Mouse (Mus musculus) bone marrow macrophage, adult 2 months (primary cell): ENCODE measurements around the gene Obox6. TPM values are rescaled to one million over a fixed set of nuclear protein-coding genes. Genes with fewer than 3 reads are reported as not detected.

Source experiments
- H3K27ac ChIP-seq: 2 replicates; pipeline ENCODE4 v1.5.1; 2012; ENCODE audit warnings: low read depth, low read length; ENCODE audit not compliant: insufficient read depth
- H3K4me1 ChIP-seq: 2 replicates; pipeline ENCODE4 v1.6.1; 2012; ENCODE audit warnings: low read length; ENCODE audit not compliant: control insufficient read depth, insufficient read depth
- H3K4me3 ChIP-seq: 2 replicates; pipeline ENCODE4 v1.5.1; 2012; ENCODE audit warnings: mild to moderate bottlenecking, low read length, moderate library complexity; ENCODE audit not compliant: insufficient read depth
- CTCF ChIP-seq: IDR thresholded peaks from 2 replicates; pipeline ENCODE4 v1.5.1; 2012; ENCODE audit warnings: low read depth, mild to moderate bottlenecking, low read length, moderate library complexity
- POLR2A ChIP-seq: IDR thresholded peaks from 2 replicates; pipeline ENCODE4 v1.6.1; 2012; ENCODE audit warnings: mild to moderate bottlenecking, low read depth, low read length, borderline replicate concordance
- polyA plus RNA-seq: library from polyadenylated mRNA; stranded (reverse); fragments of >200 nt; gene quantifications from 2 replicates; pipeline ENCODE4 v1.2.4, GENCODE M21; 2012; ENCODE audit not compliant: missing spikeins, insufficient read depth, insufficient read length

The Obox6 gene
- polyA plus RNA-seq: not detected in 2 replicates

DNA sequence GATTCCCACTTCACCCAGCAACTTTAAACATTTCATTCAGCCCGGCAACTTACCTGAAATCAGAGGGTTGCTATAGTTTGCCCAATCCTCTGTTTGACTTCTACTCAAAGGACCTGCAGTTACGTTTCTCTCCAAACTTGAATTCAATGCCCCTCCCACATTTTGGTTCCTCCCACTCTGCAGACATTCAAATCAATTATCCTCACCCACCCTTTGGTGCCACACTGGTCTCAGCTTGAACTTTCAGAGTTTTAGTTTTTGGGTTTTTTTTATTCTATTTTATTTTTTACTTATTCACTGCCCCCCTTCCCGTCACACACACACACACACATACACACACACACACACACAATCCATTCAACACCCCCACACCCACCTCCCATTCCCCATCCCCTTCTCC, at the start of gene Obox6:
Gene Obox6 (minus strand): TSS at position 101 of the 400 bp plus-strand sequence.
- TF ChIP-seq CTCF (no peak), POLR2A (no peak)
- Histone ChIP-seq H3K4me1 (no peaks in the 10 kb centered on the region), H3K27ac (no peak within 1 kb of the TSS), H3K4me3 (no peak within 1 kb of the TSS)

DNA sequence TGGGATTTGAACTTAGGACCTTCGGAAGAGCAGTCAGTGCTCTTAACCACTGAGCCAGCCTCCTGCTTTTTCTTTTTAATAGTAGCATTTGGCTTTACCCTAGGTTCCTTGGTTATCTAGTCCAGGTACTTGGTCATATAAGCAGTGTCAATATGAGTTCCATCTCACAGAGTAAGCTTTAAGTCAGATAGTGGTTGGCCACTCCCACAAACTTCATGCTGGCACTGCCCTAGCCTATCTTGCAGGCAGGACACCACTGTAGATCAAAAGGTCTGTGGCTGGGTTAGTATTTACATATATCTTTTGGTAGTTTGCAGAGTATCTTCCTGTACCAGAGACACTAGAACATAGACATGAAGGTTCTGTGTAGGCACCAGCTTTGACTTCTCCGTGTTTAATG, 44.6 kb upstream of the Obox6 start:
- TF ChIP-seq POLR2A: no peak
- TF ChIP-seq CTCF: no peak
- Histone ChIP-seq H3K4me3 (no peak overlapping the region), H3K4me1 (no peaks in the 10 kb centered on the region), H3K27ac (no peak overlapping the region)

- Histone ChIP-seq H3K27ac (no peak within 1 kb of the TSS), H3K4me1 (no peaks in the 10 kb centered on the region), H3K4me3 (no peak within 1 kb of the TSS)
- no peak for TF ChIP-seq POLR2A
- no peak for TF ChIP-seq CTCF
Observed at GRCm38 (mm10) chr7:15882317-15882716, 42.8 kb upstream of the Obox6 start, which contains the start of gene Crxos. Crxos (plus strand) TSS chr7:15882617.

- Histone ChIP-seq H3K27ac (no peak overlapping the region), H3K4me3 (no peak overlapping the region), H3K4me1 (no peaks in the 10 kb centered on the region)
- no peak for TF ChIP-seq CTCF
- no peak for TF ChIP-seq POLR2A
Observed at GRCm38 (mm10) chr7:15881831-15882230, 42.4 kb upstream of the Obox6 start.

- TF ChIP-seq CTCF: no peak
- TF ChIP-seq POLR2A: no peak
- H3K4me3 ChIP-seq: no peak overlapping the region
- no peaks in the 10 kb centered on the region for H3K4me1 ChIP-seq
- no peak overlapping the region for H3K27ac ChIP-seq
Observed at GRCm38 (mm10) chr7:15881388-15881787, 41.9 kb upstream of the Obox6 start.

DNA sequence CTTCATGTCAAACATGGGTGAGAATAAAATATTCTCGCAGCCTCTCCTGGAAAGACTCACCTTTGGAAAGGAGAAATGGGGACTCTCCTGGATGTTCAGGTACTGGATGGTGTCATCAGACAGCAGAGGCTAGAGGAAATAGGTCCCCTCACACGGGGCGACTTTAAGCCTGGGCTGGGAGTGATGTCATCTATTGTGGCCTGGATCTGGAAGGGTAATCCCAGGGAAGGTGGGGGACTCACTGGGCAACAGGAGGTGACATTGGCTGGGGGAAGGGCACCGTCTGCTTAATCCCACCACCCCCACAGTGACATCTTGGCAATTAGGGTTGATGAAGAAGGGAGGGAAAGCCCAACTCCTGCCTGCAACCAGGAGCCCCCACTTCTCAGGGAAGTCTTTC, 40.3 kb upstream of the Obox6 start, which contains the start of gene Crx:
Gene Crx (minus strand): TSS at position 213 of the 400 bp plus-strand sequence.
- Histone ChIP-seq H3K4me1 (no peaks in the 10 kb centered on the region), H3K27ac (no peak within 1 kb of the TSS)

GRCm38 (mm10) chr7:15864104-15864503, 24.6 kb upstream of the Obox6 start:
- H3K4me3 ChIP-seq: no peak overlapping the region
- H3K4me1 ChIP-seq: no peaks in the 10 kb centered on the region
- TF ChIP-seq CTCF (no peak), POLR2A (no peak)
- no peak overlapping the region for H3K27ac ChIP-seq

More for the DNA sequence above, 40.3 kb upstream of the Obox6 start, which contains the start of gene Crx:
- no peak within 1 kb of the TSS for H3K4me3 ChIP-seq
- TF ChIP-seq CTCF: no peak
- TF ChIP-seq POLR2A: no peak

- no peak for TF ChIP-seq POLR2A
- no peak for TF ChIP-seq CTCF
- Histone ChIP-seq H3K4me3 (no peak overlapping the region), H3K27ac (no peak overlapping the region), H3K4me1 (no peaks in the 10 kb centered on the region)
Observed at GRCm38 (mm10) chr7:15859657-15860056, 20.2 kb upstream of the Obox6 start.

Other genes starting within 250 kb of the Obox6 start
- gene Obox3, start 199.8 kb downstream of the Obox6 start, polyA plus RNA-seq: not detected in 2 replicates
- gene Obox5, start 89.5 kb downstream of the Obox6 start, polyA plus RNA-seq: not detected in 2 replicates
- not detected in 2 replicates for gene Crx, start 40.3 kb upstream of the Obox6 start, polyA plus RNA-seq
- gene Crxos, start 42.9 kb upstream of the Obox6 start, polyA plus RNA-seq: not detected in 2 replicates
- 51.4 and 52.0 TPM in 2 replicates for gene Selenow, start 82.7 kb upstream of the Obox6 start, polyA plus RNA-seq
- gene Nop53, start 106.4 kb upstream of the Obox6 start, polyA plus RNA-seq: 184 and 188 TPM in 2 replicates
- 0.52 and 1.2 TPM in 2 replicates for gene Ehd2, start 127.9 kb upstream of the Obox6 start, polyA plus RNA-seq
- gene Bicra, start 208.2 kb upstream of the Obox6 start, polyA plus RNA-seq: 22.1 and 35.5 TPM in 2 replicates
- gene Zfp541, start 222.1 kb upstream of the Obox6 start, polyA plus RNA-seq: 0.20 and 0.48 TPM in 2 replicates